ENCODE assay signal across 8 mouse cellular contexts in the genomic region with DNA sequence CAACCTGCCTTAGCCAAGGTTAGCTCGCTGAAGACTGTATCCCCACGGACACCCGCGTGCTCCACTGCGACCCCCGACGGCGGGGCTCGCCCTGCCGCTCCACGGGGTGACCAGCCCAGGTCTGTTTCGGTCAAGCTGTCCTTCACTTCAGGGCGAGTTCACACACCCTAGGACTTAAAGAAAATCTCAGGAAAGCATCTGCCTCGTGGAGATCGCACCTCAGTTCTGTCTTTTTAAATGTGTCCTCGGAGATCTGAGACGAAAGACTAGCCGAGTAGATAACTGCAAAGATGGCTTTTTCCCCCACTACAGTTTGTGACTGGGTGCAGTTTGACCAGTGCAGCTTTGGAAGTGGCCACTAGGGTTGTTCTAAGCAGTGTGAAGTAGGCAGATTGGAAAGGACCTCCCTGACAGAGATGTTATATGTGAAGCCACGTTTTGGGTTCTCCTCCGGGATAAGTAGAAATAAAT. TPM values are rescaled to one million over a fixed set of nuclear protein-coding genes. Genes with fewer than 3 reads are reported as not detected.
DNase-seq lines count a peak whose midpoint lies in the region; ATAC-seq lines count a peak whose summit lies in the region.

No protein-coding gene starts in this region.

- DNase-seq in MN1 (ENCODE audit: low spot score), result peak; percentile 39
- DNase-seq in cerebellum, adult 9-10 months, result peak; percentile 82
- peak; percentile 41 to 50 for DNase-seq in frontal cortex, postnatal 10 days (ENCODE audit: low spot score in 2 of 2)
- peak; percentile 64 for DNase-seq in hindbrain, embryonic 11.5 days (ENCODE audit: low spot score)
- DNase-seq in layer of hippocampus, adult 9-10 months (ENCODE audit: low spot score), result peak; percentile 69
- DNase-seq in thymus, postnatal 10 days (ENCODE audit: low spot score in 2 of 2), result peak; percentile 9 to 15

- H3K36me3 ChIP-seq in hindbrain, embryonic 11.5 days (ENCODE audit: control insufficient read depth, insufficient read depth, low read length), result no peaks in the 10 kb centered on the region
- H3K36me3 ChIP-seq in lung, embryonic 15.5 days, result no peaks in the 10 kb centered on the region

- peak overlapping the region; percentile 82 for H3K4me3 ChIP-seq in hindbrain, embryonic 11.5 days (ENCODE audit: low read depth, low read length)
- peak overlapping the region; percentile 67 for H3K4me3 ChIP-seq in lung, embryonic 15.5 days

- H3K9ac ChIP-seq in hindbrain, embryonic 11.5 days (ENCODE audit: low read depth, low read length), result peak overlapping the region; percentile 71
- H3K9ac ChIP-seq in lung, embryonic 15.5 days, result peak overlapping the region; percentile 66

- no peaks in the 10 kb centered on the region for H3K27me3 ChIP-seq in hindbrain, embryonic 11.5 days (ENCODE audit: control insufficient read depth, insufficient read depth, low read length)
- no peaks in the 10 kb centered on the region for H3K27me3 ChIP-seq in lung, embryonic 15.5 days

- 4% methylated on average over 20 of the region's 20 CpGs for WGBS in hindbrain, embryonic 11.5 days
- WGBS in lung, embryonic 15.5 days, result 2% methylated on average over 20 of the region's 20 CpGs

- peak; percentile 57; the same call in 1 of the 2 replicates for ATAC-seq in hindbrain, embryonic 11.5 days (ENCODE audit: low FRiP score)
- peak; percentile 47; the same call in 1 of the 2 replicates for ATAC-seq in lung, embryonic 15.5 days (ENCODE audit: borderline replicate concordance, extremely low read depth, low FRiP score, low TSS enrichment)
- peak; percentile 43 for ATAC-seq in neutrophil, adult 5-6 weeks (ENCODE audit: extremely low read depth, insufficient number of reproducible peaks, low FRiP score, poor library complexity, severe bottlenecking)

- peak overlapping the region; percentile 76 for H3K4me2 ChIP-seq in hindbrain, embryonic 11.5 days (replicated peaks; ENCODE audit: low read depth, low read length)
- H3K4me2 ChIP-seq in lung, embryonic 15.5 days, result peak overlapping the region; percentile 78

- no peaks in the 10 kb centered on the region for H3K4me1 ChIP-seq in hindbrain, embryonic 11.5 days (replicated peaks; ENCODE audit: control insufficient read depth, insufficient read depth, low read length)
- peaks cover 4% of the 10 kb centered on the region; the same call in 1 of the 2 replicates for H3K4me1 ChIP-seq in lung, embryonic 15.5 days

- no peaks in the 10 kb centered on the region for H3K9me3 ChIP-seq in hindbrain, embryonic 11.5 days (ENCODE audit: control insufficient read depth, low read length)
- H3K9me3 ChIP-seq in lung, embryonic 15.5 days, result no peaks in the 10 kb centered on the region

- no peak overlapping the region for H3K27ac ChIP-seq in hindbrain, embryonic 11.5 days (ENCODE audit: low read depth, low read length)
- H3K27ac ChIP-seq in lung, embryonic 15.5 days, result no peak overlapping the region

RNA-seq across cellular contexts. Expression of gene Prkn, which starts 0.6 kb away (rescaled TPM):
- polyA plus RNA-seq in hindbrain, embryonic 11.5 days (2014; fragmentation: Nextera tagmentation; extraction: Ambion mirVana), result 1.9 and 2.2 TPM in 2 replicates
- 0.90 and 1.5 TPM in 2 replicates for polyA plus RNA-seq in lung, embryonic 15.5 days (2015; fragmentation: Nextera tagmentation; extraction: Ambion mirVana)
- 0.12 TPM in 1 of 2 replicates, not detected in the other for total RNA-seq in neutrophil, adult 5-6 weeks (2017)

RNA-seq across cellular contexts. Expression of gene Pacrg, which starts 0.7 kb away (rescaled TPM):
- polyA plus RNA-seq in hindbrain, embryonic 11.5 days (2014; fragmentation: Nextera tagmentation; extraction: Ambion mirVana), result 5.8 and 6.9 TPM in 2 replicates
- 2.4 and 2.7 TPM in 2 replicates for polyA plus RNA-seq in lung, embryonic 15.5 days (2015; fragmentation: Nextera tagmentation; extraction: Ambion mirVana)
- total RNA-seq in neutrophil, adult 5-6 weeks (2017), result 0.25 and 0.35 TPM in 2 replicates

Comparison
In these comparisons a context has a peak if more than half of its experiments do, and no peak if none do; other contexts are left out.
1. DNase-seq: peak in every context shown above with its lines; median percentile 82 in cerebellum, adult 9-10 months; 69 in layer of hippocampus, adult 9-10 months; 64 in hindbrain, embryonic 11.5 days; 46 in frontal cortex, postnatal 10 days; 39 in MN1; 12 in thymus, postnatal 10 days.